In genomic region chr4:107844971-107845370, GRCm38 (mm10) we compare ENCODE assay signal across 9 mouse cellular contexts. TPM values are rescaled to one million over a fixed set of nuclear protein-coding genes. Genes with fewer than 3 reads are reported as not detected.
A peak's percentile ranks its signal among the peaks of the same experiment; 100 is the strongest.
DNase-seq lines count a peak whose midpoint lies in the region; ATAC-seq and TF ChIP-seq lines count a peak whose summit lies in the region.
"Had no signal": no experiment of that assay in that cellular context is flagged by ENCODE, and none has a peak within 500 bp of the region (broad histone marks: within the 10 kb centered on the region; RNA-seq: fewer than 3 reads in every experiment).

No protein-coding gene starts in this region.

- ATAC-seq in CD4-positive, CD25-positive, alpha-beta regulatory T cell, adult 4 months, result peak; percentile 56
- peak; percentile 83 for ATAC-seq in megakaryocyte progenitor cell, adult 5-6 weeks (replicated peaks; ENCODE audit: poor library complexity)

- H3K4me1 ChIP-seq in cortical plate, adult 2 months (ENCODE audit: control insufficient read depth, insufficient read depth, low read length), result 0 out of 2 replicates have a peak, but pooled peaks cover 2% of the 10 kb centered on the region

- DNase-seq in adipocyte (ENCODE audit: low spot score), result peak; percentile 69
- peak; percentile 68 to 79 for DNase-seq in gastrocnemius, postnatal 4 days (ENCODE audit: low spot score in 2 of 2)
- DNase-seq in layer of hippocampus, postnatal 14 days (ENCODE audit: low spot score in 2 of 2), result peak; percentile 81 to 84
- peak; percentile 80 for DNase-seq in right cerebral cortex, postnatal 14 days
- DNase-seq in yolk sac, embryonic 10.5 days (ENCODE audit: low spot score), result peak; percentile 54

- peak; percentile 67 for TF ChIP-seq CTCF in cortical plate, adult 2 months (IDR thresholded peaks at IDR 0.05; ENCODE audit: extremely low read depth, insufficient read depth, low read length)

- TF ChIP-seq POLR2A in cortical plate, adult 2 months (IDR thresholded peaks at IDR 0.05; ENCODE audit: extremely low read depth, insufficient read depth, low read length), result no peak

- H3K27ac ChIP-seq in cortical plate, adult 2 months (ENCODE audit: insufficient read depth, low read length), result no peak overlapping the region
- H3K27ac ChIP-seq: heart, embryonic 15.5 days had no signal

- no peak overlapping the region for H3K4me3 ChIP-seq in cortical plate, adult 2 months (ENCODE audit: insufficient read depth, low read length)
- H3K4me3 ChIP-seq: heart, embryonic 15.5 days had no signal

RNA-seq across cellular contexts. Expression of gene Magoh, which starts 34.6 kb away (rescaled TPM):
- polyA plus RNA-seq in CD4-positive, CD25-positive, alpha-beta regulatory T cell, adult 4 months (2017; shearing (Covaris generic)), result 100 to 1,000 TPM; 109 to 118 TPM
- 41.1 and 42.6 TPM in 2 replicates for polyA plus RNA-seq in cortical plate, adult 2 months (2012; rRNA removed)
- 10 to 100 TPM; 53.9 to 63.6 TPM for total RNA-seq in gastrocnemius, postnatal 4 days (2021)
- 10 to 100 TPM; 37.4 to 40.5 TPM for total RNA-seq in layer of hippocampus, postnatal 14 days (2021)
- 241 and 247 TPM in 2 replicates for total RNA-seq in megakaryocyte progenitor cell, adult 5-6 weeks (2015)
- 327 and 344 TPM in 2 replicates for total RNA-seq in megakaryocyte progenitor cell, adult 5-6 weeks (2017)

RNA-seq across cellular contexts. Expression of gene Lrp8, which starts 42.9 kb away (rescaled TPM):
- polyA plus RNA-seq in CD4-positive, CD25-positive, alpha-beta regulatory T cell, adult 4 months (2017; shearing (Covaris generic)), result under 1 TPM; 0.94 to 0.96 TPM
- 45.1 and 46.2 TPM in 2 replicates for polyA plus RNA-seq in cortical plate, adult 2 months (2012; rRNA removed)
- 1 to 10 TPM; 2.4 to 2.6 TPM for total RNA-seq in gastrocnemius, postnatal 4 days (2021)
- 100 to 1,000 TPM; 116 to 132 TPM for total RNA-seq in layer of hippocampus, postnatal 14 days (2021)
- total RNA-seq in megakaryocyte progenitor cell, adult 5-6 weeks (2015), result 15.6 and 19.7 TPM in 2 replicates
- total RNA-seq in megakaryocyte progenitor cell, adult 5-6 weeks (2017), result 15.3 and 17.3 TPM in 2 replicates

RNA-seq across cellular contexts. Expression of gene 0610037L13Rik, which starts 44.6 kb away (rescaled TPM):
- 10 to 100 TPM; 51.0 to 63.0 TPM for polyA plus RNA-seq in CD4-positive, CD25-positive, alpha-beta regulatory T cell, adult 4 months (2017; shearing (Covaris generic))
- polyA plus RNA-seq in cortical plate, adult 2 months (2012; rRNA removed), result 141 and 149 TPM in 2 replicates
- 10 to 100 TPM; 69.3 to 81.8 TPM for total RNA-seq in gastrocnemius, postnatal 4 days (2021)
- 10 to 100 TPM; 61.0 to 69.7 TPM for total RNA-seq in layer of hippocampus, postnatal 14 days (2021)
- total RNA-seq in megakaryocyte progenitor cell, adult 5-6 weeks (2015), result 59.8 and 60.9 TPM in 2 replicates
- 44.5 and 65.4 TPM in 2 replicates for total RNA-seq in megakaryocyte progenitor cell, adult 5-6 weeks (2017)

Comparison
In these comparisons a context has a peak if more than half of its experiments do, and no peak if none do; other contexts are left out.
1. RNA of gene Lrp8, which starts 42.9 kb away (total RNA-seq): 116 to 132 TPM in layer of hippocampus, postnatal 14 days; 15.3 to 19.7 TPM in megakaryocyte progenitor cell, adult 5-6 weeks and 2.4 to 2.6 TPM in gastrocnemius, postnatal 4 days; every median in the first group is over 4 times any median in the second.
2. Peak in every context shown above with its lines, with median percentiles within 50 percentile points of each other: DNase-seq.